Mouse (Mus musculus) neural tube, embryonic 14.5 days (tissue): ENCODE measurements around the gene Mapk13. TPM values are rescaled to one million over a fixed set of nuclear protein-coding genes. Genes with fewer than 3 reads are reported as not detected.

Experiments used
- ATAC-seq: fragments of 200-750 bp; cut with Nextera tagmentation; 2 replicates; pipeline ENCODE4 v1.8.0; 2017; ENCODE audit warnings: low read depth, mild to moderate bottlenecking, moderate TSS enrichment, moderate library complexity
- H3K27ac ChIP-seq: fragments of 300-500 bp; sonication (generic); 2 replicates; pipeline ENCODE4 v1.5.1; 2014; ENCODE audit warnings: low read depth, mild to moderate bottlenecking, control low read depth, low read length, moderate library complexity, mixed read lengths
- H3K27me3 ChIP-seq: fragments of 300-500 bp; sonication (generic); 2 replicates; pipeline ENCODE4 v1.6.1; 2014; ENCODE audit warnings: low read length; ENCODE audit not compliant: control insufficient read depth, insufficient read depth
- H3K36me3 ChIP-seq: fragments of 300-500 bp; sonication (generic); 2 replicates; pipeline ENCODE4 v1.6.1; 2014; ENCODE audit warnings: low read length, mixed read lengths; ENCODE audit not compliant: control insufficient read depth, insufficient read depth
- H3K4me1 ChIP-seq: fragments of 300-500 bp; sonication (generic); 2 replicates; pipeline ENCODE4 v1.6.1; 2014; ENCODE audit warnings: low read length; ENCODE audit not compliant: control insufficient read depth, insufficient read depth
- H3K4me2 ChIP-seq: fragments of 300-500 bp; sonication (generic); 2 replicates; pipeline ENCODE4 v1.6.1; 2014; ENCODE audit warnings: mild to moderate bottlenecking, low read depth, low read length, control low read depth
- H3K4me3 ChIP-seq: fragments of 300-500 bp; sonication (generic); 2 replicates; pipeline ENCODE4 v1.5.1; 2014; ENCODE audit warnings: low read depth, low read length, control low read depth, mixed read lengths
- H3K9ac ChIP-seq: fragments of 300-500 bp; sonication (generic); replicated peaks from 2 replicates; pipeline ENCODE4 v1.6.1; 2014; ENCODE audit warnings: low read depth, mild to moderate bottlenecking, control low read depth, low read length, mixed read lengths
- H3K9me3 ChIP-seq: fragments of 300-500 bp; sonication (generic); 2 replicates; pipeline ENCODE4 v1.6.1; 2016; ENCODE audit warnings: low read length; ENCODE audit not compliant: control insufficient read depth
- WGBS: fragments of 180-500 bp; shearing (Covaris S2); extraction: QIAGEN DNeasy Blood & Tissue Kit; methylation state at CpG from one replicate; pipeline ENCODE4 v1.1.7; 2014; 5-methylcytosine and 5-hydroxymethylcytosine counted together
- polyA plus RNA-seq: library from polyadenylated mRNA; unstranded; fragments of >200 nt; fragmentation: Nextera tagmentation; extraction: Ambion mirVana; gene quantifications from 2 replicates; pipeline ENCODE4 v1.2.1, GENCODE M21; 2014

Gene Mapk13
- polyA plus RNA-seq, 1 experiment from 2014 or later: 0.96 TPM

- no peak overlapping the region for H3K4me3 ChIP-seq
- WGBS: 92% methylated on average over 14 of the region's 14 CpGs
These were observed 60.0 kb downstream of the Mapk13 start for GRCm38 (mm10) chr17:28829120-28829519.

More at GRCm38 (mm10) chr17:28829120-28829519, 60.0 kb downstream of the Mapk13 start:
- Histone ChIP-seq H3K9ac (no peak overlapping the region), H3K4me1 (no peaks in the 10 kb centered on the region), H3K9me3 (no peaks in the 10 kb centered on the region), H3K4me2 (no peak overlapping the region), H3K27me3 (no peaks in the 10 kb centered on the region), H3K27ac (no peak overlapping the region), H3K36me3 (peaks cover 13% of the 10 kb centered on the region)
- ATAC-seq: no peak

Other genes with a start within 250 kb of the Mapk13 start
- not detected in 2 replicates for gene Armc12, start 238.5 kb upstream of the Mapk13 start, polyA plus RNA-seq
- not detected in 2 replicates for gene Clpsl2, start 219.9 kb upstream of the Mapk13 start, polyA plus RNA-seq
- gene Clps, start 208.5 kb upstream of the Mapk13 start, polyA plus RNA-seq: not detected in 2 replicates
- 12.7 and 18.1 TPM in 2 replicates for gene Lhfpl5, start 193.7 kb upstream of the Mapk13 start, polyA plus RNA-seq
- gene Srpk1, start 146.6 kb upstream of the Mapk13 start, polyA plus RNA-seq: 110 and 129 TPM in 2 replicates
- gene Slc26a8, start 79.1 kb upstream of the Mapk13 start, polyA plus RNA-seq: 1.9 and 3.0 TPM in 2 replicates
- gene Mapk14, start 78.0 kb upstream of the Mapk13 start, polyA plus RNA-seq: 30.0 and 35.6 TPM in 2 replicates
- gene AC170998.1, start 43.2 kb upstream of the Mapk13 start, polyA plus RNA-seq: 2.3 and 2.8 TPM in 2 replicates
- gene Brpf3, start 31.8 kb downstream of the Mapk13 start, polyA plus RNA-seq: 6.9 and 7.8 TPM in 2 replicates
- gene Pnpla1, start 89.1 kb downstream of the Mapk13 start, polyA plus RNA-seq: 0.07 TPM in 1 of 2 replicates, not detected in the other
- gene 4930539E08Rik, start 146.0 kb downstream of the Mapk13 start, polyA plus RNA-seq: 0.42 and 0.48 TPM in 2 replicates
- 0.41 TPM in 1 of 2 replicates, not detected in the other for gene Pxt1, start 174.5 kb downstream of the Mapk13 start, polyA plus RNA-seq
- 66.6 and 89.3 TPM in 2 replicates for gene Kctd20, start 182.7 kb downstream of the Mapk13 start, polyA plus RNA-seq
- 82.4 and 99.1 TPM in 2 replicates for gene Stk38, start 238.7 kb downstream of the Mapk13 start, polyA plus RNA-seq